Mouse (Mus musculus) forebrain, embryonic 11.5 days (tissue): ENCODE measurements around the gene Arid3a. TPM values are rescaled to one million over a fixed set of nuclear protein-coding genes. Genes with fewer than 3 reads are reported as not detected.

Source experiments
- ATAC-seq: fragments of 200-750 bp; cut with Nextera tagmentation; replicated peaks from 2 replicates; pipeline ENCODE4 v1.8.0; 2017; ENCODE audit warnings: moderate TSS enrichment; ENCODE audit not compliant: low FRiP score
- DNase-seq: peaks from one replicate; pipeline ENCODE4 v3.0.0-alpha.2; 2017; ENCODE audit warnings: low spot score
- H3K27ac ChIP-seq: fragments of 300-500 bp; sonication (generic); 2 replicates; pipeline ENCODE4 v1.5.1; 2014; ENCODE audit warnings: low read depth, low read length
- H3K27me3 ChIP-seq: fragments of 300-500 bp; sonication (generic); 2 replicates; pipeline ENCODE4 v1.6.1; 2014; ENCODE audit warnings: mild to moderate bottlenecking, low read length, mixed read lengths; ENCODE audit not compliant: control insufficient read depth, insufficient read depth
- H3K36me3 ChIP-seq: fragments of 300-500 bp; sonication (generic); 2 replicates; pipeline ENCODE4 v1.6.1; 2014; ENCODE audit warnings: mild to moderate bottlenecking, low read length, moderate library complexity, mixed read lengths; ENCODE audit not compliant: control insufficient read depth, insufficient read depth
- H3K4me1 ChIP-seq: fragments of 300-500 bp; sonication (generic); replicated peaks from 2 replicates; pipeline ENCODE4 v1.6.1; 2014; ENCODE audit warnings: low read length, mixed read lengths; ENCODE audit not compliant: control insufficient read depth, insufficient read depth
- H3K4me2 ChIP-seq: fragments of 300-500 bp; sonication (generic); 2 replicates; pipeline ENCODE4 v1.6.1; 2014; ENCODE audit warnings: low read depth, mild to moderate bottlenecking, low read length, moderate library complexity, mixed read lengths; ENCODE audit not compliant: severe bottlenecking
- H3K4me3 ChIP-seq: fragments of 300-500 bp; sonication (generic); 2 replicates; pipeline ENCODE4 v1.5.1; 2014; ENCODE audit warnings: low read depth, low read length
- H3K9ac ChIP-seq: fragments of 300-500 bp; sonication (generic); 2 replicates; pipeline ENCODE4 v1.6.1; 2014; ENCODE audit warnings: low read length
- H3K9me3 ChIP-seq: fragments of 300-500 bp; sonication (generic); 2 replicates; pipeline ENCODE4 v1.6.1; 2016; ENCODE audit warnings: low read length, mixed read lengths; ENCODE audit not compliant: control insufficient read depth
- WGBS: fragments of 180-500 bp; shearing (Covaris S2); extraction: QIAGEN DNeasy Blood & Tissue Kit; methylation state at CpG from one replicate; pipeline ENCODE4 v1.1.7; 2014; 5-methylcytosine and 5-hydroxymethylcytosine counted together
- polyA plus RNA-seq: library from polyadenylated mRNA; unstranded; fragments of >200 nt; fragmentation: Nextera tagmentation; extraction: Ambion mirVana; gene quantifications from 2 replicates; pipeline ENCODE4 v1.2.1, GENCODE M21; 2014

The Arid3a gene
- polyA plus RNA-seq, 1 experiment from 2014 or later, result 6.6 TPM

GRCm38 (mm10) chr10:79928030-79928694, 1.3 kb downstream of the Arid3a start:
- ATAC-seq, result no peak
- no peaks in the 10 kb centered on the region for H3K9me3 ChIP-seq
- peaks cover 4% of the 10 kb centered on the region for H3K27me3 ChIP-seq
- H3K27ac ChIP-seq, result peak overlapping the region; percentile 72; the same call in 1 of the 2 replicates
- DNase-seq, result peak; percentile 78
- H3K9ac ChIP-seq, result peak overlapping the region; percentile 83
- H3K4me3 ChIP-seq, result peak overlapping the region; percentile 86
- H3K4me2 ChIP-seq, result peak overlapping the region; percentile 83
- WGBS, result under 1% methylated on average over 29 of the region's 29 CpGs
- peaks cover 9% of the 10 kb centered on the region for H3K4me1 ChIP-seq
- H3K36me3 ChIP-seq, result no peaks in the 10 kb centered on the region

GRCm38 (mm10) chr10:79928907-79929701, 2.3 kb downstream of the Arid3a start:
- H3K36me3 ChIP-seq, result no peaks in the 10 kb centered on the region
- H3K27ac ChIP-seq, result peak overlapping the region; percentile 59; the same call in 1 of the 2 replicates
- peak overlapping the region; percentile 86 for H3K4me3 ChIP-seq
- WGBS, result 19% methylated on average over 9 of the region's 9 CpGs
- DNase-seq, result no peak
- H3K9ac ChIP-seq, result peak overlapping the region; percentile 49
- ATAC-seq, result 0 out of 2 replicates have a peak, but pooled peaks have one; percentile 10
- no peaks in the 10 kb centered on the region; the same call in 1 of the 2 replicates for H3K27me3 ChIP-seq
- peaks cover 9% of the 10 kb centered on the region for H3K4me1 ChIP-seq
- H3K9me3 ChIP-seq, result no peaks in the 10 kb centered on the region
- H3K4me2 ChIP-seq, result peak overlapping the region; percentile 83

- Histone ChIP-seq H3K4me2 (no peak overlapping the region), H3K27me3 (no peaks in the 10 kb centered on the region), H3K4me1 (peaks cover 9% of the 10 kb centered on the region), H3K4me3 (no peak overlapping the region), H3K9ac (no peak overlapping the region), H3K36me3 (no peaks in the 10 kb centered on the region), H3K27ac (no peak overlapping the region), H3K9me3 (no peaks in the 10 kb centered on the region)
- ATAC-seq (no peak), DNase-seq (no peak)
- 91% methylated on average over 18 of the region's 18 CpGs for WGBS
These were observed 3.4 kb downstream of the Arid3a start for GRCm38 (mm10) chr10:79929967-79930825.

- no peaks in the 10 kb centered on the region for H3K9me3 ChIP-seq
- DNase-seq (no peak), ATAC-seq (no peak)
- H3K9ac ChIP-seq, result no peak overlapping the region
- WGBS, result 94% methylated on average over 16 of the region's 16 CpGs
- no peak overlapping the region for H3K4me2 ChIP-seq
- H3K27me3 ChIP-seq, result no peaks in the 10 kb centered on the region
- no peaks in the 10 kb centered on the region for H3K36me3 ChIP-seq
- peaks cover 9% of the 10 kb centered on the region for H3K4me1 ChIP-seq
- no peak overlapping the region for H3K4me3 ChIP-seq
- no peak overlapping the region for H3K27ac ChIP-seq
These were observed 4.0 kb downstream of the Arid3a start for GRCm38 (mm10) chr10:79930826-79931186.

GRCm38 (mm10) chr10:79931797-79932196, 5.0 kb downstream of the Arid3a start:
- no peak for DNase-seq
- Histone ChIP-seq H3K4me2 (no peak overlapping the region), H3K4me1 (peaks cover 9% of the 10 kb centered on the region), H3K27ac (no peak overlapping the region), H3K27me3 (no peaks in the 10 kb centered on the region), H3K4me3 (no peak overlapping the region), H3K9ac (no peak overlapping the region), H3K36me3 (no peaks in the 10 kb centered on the region), H3K9me3 (no peaks in the 10 kb centered on the region)
- no peak for ATAC-seq
- 84% methylated on average over 9 of the region's 9 CpGs for WGBS

GRCm38 (mm10) chr10:79932736-79933135, 5.9 kb downstream of the Arid3a start:
- H3K4me3 ChIP-seq, result no peak overlapping the region
- no peaks in the 10 kb centered on the region for H3K9me3 ChIP-seq
- DNase-seq (no peak), ATAC-seq (no peak)
- WGBS, result 32% methylated on average over 8 of the region's 8 CpGs
- peaks cover 9% of the 10 kb centered on the region for H3K4me1 ChIP-seq
- H3K9ac ChIP-seq, result no peak overlapping the region
- H3K4me2 ChIP-seq, result no peak overlapping the region
- H3K27me3 ChIP-seq, result no peaks in the 10 kb centered on the region
- no peak overlapping the region for H3K27ac ChIP-seq
- H3K36me3 ChIP-seq, result no peaks in the 10 kb centered on the region

- peaks cover 9% of the 10 kb centered on the region for H3K4me1 ChIP-seq
- H3K27me3 ChIP-seq, result no peaks in the 10 kb centered on the region
- DNase-seq (no peak), ATAC-seq (no peak)
- H3K4me3 ChIP-seq, result no peak overlapping the region
- no peak overlapping the region for H3K27ac ChIP-seq
- H3K4me2 ChIP-seq, result no peak overlapping the region
- H3K9me3 ChIP-seq, result no peaks in the 10 kb centered on the region
- WGBS, result 74% methylated on average over 9 of the region's 9 CpGs
- no peak overlapping the region for H3K9ac ChIP-seq
- H3K36me3 ChIP-seq, result no peaks in the 10 kb centered on the region
These were observed 6.4 kb downstream of the Arid3a start for GRCm38 (mm10) chr10:79933145-79933679.

- Histone ChIP-seq H3K9me3 (no peaks in the 10 kb centered on the region), H3K4me1 (peaks cover 6% of the 10 kb centered on the region), H3K4me2 (no peak overlapping the region), H3K9ac (no peak overlapping the region), H3K27ac (no peak overlapping the region), H3K27me3 (no peaks in the 10 kb centered on the region), H3K36me3 (no peaks in the 10 kb centered on the region), H3K4me3 (no peak overlapping the region)
- DNase-seq (no peak), ATAC-seq (no peak)
- 40% methylated on average over 6 of the region's 6 CpGs for WGBS
These were observed 7.0 kb downstream of the Arid3a start for GRCm38 (mm10) chr10:79933861-79934260.
